Mouse (Mus musculus): ENCODE data around the gene Erg.

Erg gene

GRCm38 (mm10) chr16:95586311-95586602, at the start of gene Erg:
Gene Erg (minus strand): TSS chr16:95586593.
- DNase-seq (ENCODE audit: low read depth, low spot score) = no peak

GRCm38 (mm10) chr16:95631816-95632215, 45.4 kb upstream of the Erg start:
- DNase-seq (ENCODE audit: low read depth, low spot score) = no peak

DNA sequence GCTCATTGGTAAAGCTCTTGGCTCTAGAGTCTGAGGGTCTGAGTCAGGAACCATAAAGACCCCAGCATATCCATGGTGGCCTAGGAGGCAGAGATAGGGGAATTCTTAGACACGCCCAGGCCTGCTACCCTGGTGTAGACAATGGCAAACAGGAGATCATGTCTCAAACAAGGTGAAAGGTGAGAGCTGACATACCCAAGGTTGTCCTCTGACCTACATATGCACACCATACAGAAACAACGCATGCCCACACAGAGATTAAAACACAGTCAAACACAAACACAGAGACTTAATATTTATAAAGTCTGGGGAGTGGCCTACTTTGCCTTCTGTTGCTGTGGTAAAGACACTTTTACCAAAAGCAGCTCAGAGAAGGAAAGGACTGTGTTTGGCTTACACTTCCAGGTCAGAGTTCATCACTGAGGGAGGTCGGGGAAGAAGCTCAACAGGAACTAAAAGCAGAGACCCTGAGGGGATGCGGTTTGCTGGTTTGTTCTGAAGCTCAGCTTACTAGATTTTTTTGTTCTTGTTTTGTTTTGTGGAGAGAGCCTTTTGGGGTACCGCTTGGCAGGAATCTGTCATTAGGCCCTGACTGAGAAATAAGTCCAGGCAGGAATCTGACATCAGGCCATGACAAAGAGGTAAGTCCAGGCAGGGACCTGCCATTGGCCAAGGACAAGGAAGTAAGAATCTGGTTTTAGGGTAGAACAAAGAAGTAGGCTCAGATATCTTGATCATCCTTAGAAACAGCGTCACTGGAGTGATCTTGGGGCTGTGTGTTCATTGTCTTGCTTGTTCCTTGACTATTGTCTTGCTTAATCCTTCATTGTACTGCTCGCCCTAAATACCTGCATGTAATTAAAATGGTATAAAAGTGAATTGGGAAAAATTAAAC, 37.7 kb upstream of the Erg start:
- no peak for DNase-seq (ENCODE audit: low read depth, low spot score)

- no peak for DNase-seq (ENCODE audit: low read depth, low spot score)
Measured at GRCm38 (mm10) chr16:95623056-95623455, 36.7 kb upstream of the Erg start.

DNA sequence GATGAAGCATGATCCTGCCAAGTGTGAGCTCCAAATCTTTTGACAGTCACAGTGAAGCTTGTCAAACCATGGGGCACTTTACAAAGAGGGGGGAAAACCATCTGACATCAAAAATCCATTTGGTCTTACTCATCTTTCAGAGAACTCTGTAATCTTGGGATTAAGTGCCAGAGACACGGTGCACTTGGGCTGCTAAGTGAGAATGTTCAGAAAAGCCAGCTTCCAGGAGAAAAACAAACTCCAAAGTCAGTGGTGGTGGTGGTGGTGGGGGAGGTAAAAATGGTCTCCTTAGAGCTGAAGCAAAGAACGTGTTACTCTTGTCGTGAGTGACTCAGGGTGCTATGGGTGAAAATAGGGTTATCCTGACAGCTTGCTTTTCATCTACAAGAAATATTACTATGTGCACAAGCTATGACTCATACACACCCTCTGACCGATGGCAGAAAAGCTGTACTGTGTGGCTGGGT, 33.5 kb upstream of the Erg start:
- no peak for DNase-seq (ENCODE audit: low read depth, low spot score)

- no peak for DNase-seq (ENCODE audit: low read depth, low spot score)
Measured at GRCm38 (mm10) chr16:95618206-95618605, 31.8 kb upstream of the Erg start.

GRCm38 (mm10) chr16:95617720-95618119, 31.3 kb upstream of the Erg start:
- DNase-seq (ENCODE audit: low read depth, low spot score) = no peak

DNA sequence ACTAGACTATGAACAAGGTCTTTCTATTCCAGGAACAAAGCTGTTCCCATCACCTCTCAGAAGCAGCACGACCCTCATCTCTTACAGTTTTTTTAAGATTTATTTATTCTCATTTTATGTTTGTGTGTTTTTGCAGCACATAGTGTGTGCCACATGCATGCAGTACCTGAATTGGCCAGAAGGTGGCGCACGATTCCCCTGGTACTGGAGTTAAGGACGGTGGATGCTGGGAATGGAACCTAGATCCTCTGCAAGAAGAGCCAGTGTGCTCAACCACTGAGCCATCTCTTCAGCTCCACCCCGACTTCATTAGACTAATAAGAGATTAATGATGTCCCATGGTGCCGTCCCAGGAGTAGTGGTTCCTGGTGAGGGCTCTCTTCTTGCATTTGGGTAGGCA, 29.2 kb upstream of the Erg start:
- DNase-seq (ENCODE audit: low read depth, low spot score) = no peak

- no peak for DNase-seq (ENCODE audit: low read depth, low spot score)
Measured at GRCm38 (mm10) chr16:95614482-95614881, 28.1 kb upstream of the Erg start.

GRCm38 (mm10) chr16:95611982-95612746, 25.8 kb upstream of the Erg start:
- DNase-seq (ENCODE audit: low read depth, low spot score) = no peak

DNA sequence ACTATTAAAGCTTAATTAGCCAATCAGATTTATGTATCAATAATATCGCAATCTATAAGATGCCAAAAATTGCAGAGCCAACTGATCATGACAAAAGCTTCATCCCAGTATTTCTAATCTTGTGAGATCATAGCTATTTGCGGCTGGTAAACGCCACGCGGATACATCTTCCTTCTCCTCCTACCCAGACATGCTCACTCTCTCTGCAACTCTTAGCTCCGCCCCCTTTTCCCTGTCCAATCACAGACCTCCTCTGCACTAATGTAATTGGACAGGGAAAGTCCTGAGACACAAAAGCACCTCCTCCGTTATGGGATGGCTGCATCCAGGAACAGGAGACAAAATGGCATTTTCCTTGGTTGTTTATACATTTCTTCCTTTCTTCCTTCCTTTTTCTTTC, 22.2 kb upstream of the Erg start:
- no peak for DNase-seq (ENCODE audit: low read depth, low spot score)

GRCm38 (mm10) chr16:95605304-95605703, 18.9 kb upstream of the Erg start:
- no peak for DNase-seq (ENCODE audit: low read depth, low spot score)

GRCm38 (mm10) chr16:95602504-95602903, 16.1 kb upstream of the Erg start:
- no peak for DNase-seq (ENCODE audit: low read depth, low spot score)

GRCm38 (mm10) chr16:95601807-95602206, 15.4 kb upstream of the Erg start:
- DNase-seq (ENCODE audit: low read depth, low spot score) = no peak

DNA sequence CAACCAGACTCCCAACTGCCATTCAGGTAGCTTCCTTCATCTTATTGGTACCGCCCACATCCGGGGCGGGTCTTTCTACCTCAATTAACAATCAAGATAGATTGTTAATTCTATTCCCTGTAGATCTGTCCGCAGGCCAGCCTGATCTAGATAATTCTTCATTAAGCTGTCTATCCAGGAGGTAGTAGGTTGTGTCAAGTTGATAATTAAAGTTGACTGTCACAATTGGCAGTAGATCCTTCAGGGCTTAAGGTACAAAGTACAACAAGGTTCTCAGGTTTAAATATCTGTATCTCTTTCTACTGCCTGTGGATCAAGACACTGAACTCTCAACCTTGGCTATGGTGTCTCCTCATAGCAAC, 14.8 kb upstream of the Erg start:
- DNase-seq (ENCODE audit: low read depth, low spot score) = no peak

- no peak for DNase-seq (ENCODE audit: low read depth, low spot score)
Measured at GRCm38 (mm10) chr16:95600572-95601218, 14.3 kb upstream of the Erg start.

DNA sequence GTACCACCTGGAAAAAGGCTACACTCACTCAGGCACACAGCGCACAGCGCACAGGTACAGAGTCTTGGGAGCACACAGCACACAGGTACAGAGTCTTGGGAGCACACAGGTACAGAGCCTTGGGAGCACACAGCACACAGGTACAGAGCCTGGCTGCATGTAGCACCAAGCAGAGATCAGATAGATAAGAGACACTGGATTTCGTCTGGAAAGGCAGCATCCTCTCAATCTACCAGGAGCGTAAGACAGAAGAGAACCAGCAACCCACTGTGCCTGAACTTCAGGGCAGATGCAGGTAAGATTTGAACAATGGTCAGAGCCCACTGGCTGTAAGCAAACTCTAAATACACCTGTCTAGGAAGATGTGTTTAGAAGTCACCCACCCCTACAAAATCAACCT, 12.5 kb upstream of the Erg start:
- no peak for DNase-seq (ENCODE audit: low read depth, low spot score)

DNA sequence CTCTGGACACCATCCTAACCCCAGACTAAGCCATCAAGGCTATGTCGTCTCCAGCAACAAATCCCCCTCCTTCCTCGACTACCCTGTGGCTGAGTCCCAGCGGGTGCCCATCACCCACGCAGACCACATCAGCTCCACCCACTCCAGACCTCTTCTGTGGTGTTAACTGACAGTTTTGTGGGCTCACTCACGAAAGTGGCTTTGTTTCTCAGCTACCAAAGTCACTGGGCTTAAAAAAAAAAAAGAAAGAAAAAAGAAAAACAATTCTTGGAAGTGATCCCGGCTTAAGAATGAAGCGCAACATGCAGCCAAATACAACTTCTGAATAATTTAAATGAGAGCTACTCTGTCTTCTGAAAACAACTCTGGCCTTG, 11.2 kb upstream of the Erg start:
- DNase-seq (ENCODE audit: low read depth, low spot score) = no peak

DNA sequence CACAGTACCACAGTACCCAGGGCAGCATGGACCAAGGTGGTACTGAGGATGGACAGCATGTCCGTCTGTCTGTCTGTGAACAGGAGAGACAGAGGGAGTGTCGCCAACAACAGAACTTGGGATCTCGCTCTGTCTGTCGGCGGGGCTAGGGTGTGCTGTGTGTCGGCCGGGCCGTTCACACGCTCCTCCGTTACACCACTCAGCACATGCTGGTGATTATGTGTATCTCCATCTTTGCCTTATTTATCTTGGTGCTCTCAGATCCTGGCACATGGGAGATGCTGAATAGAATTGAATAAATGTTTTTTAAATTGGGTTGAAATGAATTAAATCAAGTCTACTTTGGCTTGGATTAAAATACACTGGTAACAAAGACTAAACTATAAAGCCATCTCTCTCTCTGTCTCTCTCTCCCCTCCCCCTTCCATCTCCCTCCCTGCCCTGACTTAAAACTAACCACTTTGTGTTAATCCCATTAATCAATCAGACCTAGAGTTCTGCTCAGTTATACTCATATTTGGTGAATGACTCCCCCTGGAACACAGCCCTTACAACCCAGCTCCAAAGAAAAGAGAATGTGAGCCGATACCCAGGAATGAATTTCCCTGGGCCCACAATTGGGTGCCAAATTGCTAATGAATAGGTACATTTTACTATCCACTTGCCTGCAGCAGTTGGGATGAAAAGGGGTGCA, 10.6 kb upstream of the Erg start:
- DNase-seq (ENCODE audit: low read depth, low spot score) = no peak

DNA sequence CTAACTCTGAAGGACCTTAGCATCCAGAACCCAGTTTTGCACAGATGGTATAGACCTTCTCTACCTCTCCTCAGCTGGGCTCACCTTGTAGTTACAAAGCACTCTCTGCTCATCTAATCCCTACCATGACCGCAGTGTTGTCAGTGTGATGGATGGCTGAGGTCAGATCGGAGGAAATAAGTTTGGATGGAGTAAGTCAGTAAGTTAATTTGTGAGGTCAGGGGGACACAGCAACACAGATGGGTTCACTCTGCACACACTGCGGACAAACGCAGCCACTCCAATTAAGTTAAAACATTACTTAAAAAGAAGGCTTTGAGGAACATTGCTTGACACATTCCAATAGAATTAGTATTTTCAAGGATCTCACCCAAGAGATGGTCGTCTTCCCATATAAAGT, 2.5 kb upstream of the Erg start:
- no peak for DNase-seq (ENCODE audit: low read depth, low spot score)

DNA sequence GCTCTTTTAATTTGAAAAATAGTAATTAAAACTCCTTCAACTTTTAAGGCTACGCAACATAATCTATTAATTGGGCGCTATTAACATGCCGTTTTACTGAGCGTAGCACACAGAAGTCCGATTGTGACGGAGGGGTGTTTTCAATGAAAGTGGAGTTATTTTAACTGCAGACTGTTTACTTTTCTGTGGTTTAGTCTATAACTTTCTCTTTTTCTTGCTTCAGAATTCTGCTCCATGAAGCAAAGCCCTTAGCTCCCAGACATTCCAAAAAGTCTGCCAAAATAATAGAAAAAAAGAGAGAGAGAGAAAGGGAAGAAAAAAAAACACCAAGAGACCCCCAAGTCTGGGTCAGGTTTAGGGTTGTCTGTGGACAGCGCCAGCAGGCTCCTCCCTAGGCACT, 333 bp upstream of the Erg start:
- no peak for DNase-seq (ENCODE audit: low read depth, low spot score)
